Mouse (Mus musculus): ENCODE results near the gene Krtap5-4.

- TF ChIP-seq CTCF (conservative IDR thresholded peaks at IDR 0.05 in 1 of 2, IDR thresholded peaks at IDR 0.05 in 1 of 2; ENCODE audit: low read depth in 2 of 2, low read length in 2 of 2) (no peak), POLR2A (IDR thresholded peaks at IDR 0.05; ENCODE audit: low read depth, low read length) (no peak), UBTF (IDR thresholded peaks at IDR 0.05; ENCODE audit: low read depth, low read length) (no peak), MAX (IDR thresholded peaks at IDR 0.05; ENCODE audit: low read length) (no peak)
Measured at GRCm38 (mm10) chr7:142322641-142323040, 19.3 kb downstream of the Krtap5-4 start.

All from CH12.LX (cell line).